Mouse (Mus musculus) intestine, embryonic 14.5 days (tissue): ENCODE measurements around the gene Cks2. TPM values are rescaled to one million over a fixed set of nuclear protein-coding genes. Genes with fewer than 3 reads are reported as not detected.
"Not testable (repeated sequence)": the region's sequence is repeated elsewhere in the genome, so short reads cannot be mapped to it uniquely, and the experiment has no call there.

Source experiments
- ATAC-seq: fragments of 200-750 bp; cut with Nextera tagmentation; replicated peaks from 2 replicates; pipeline ENCODE4 v1.8.0; 2017; ENCODE audit warnings: low read depth, moderate number of reproducible peaks, moderate TSS enrichment, moderate library complexity; ENCODE audit not compliant: low FRiP score, low TSS enrichment
- DNase-seq: peaks from one replicate; pipeline ENCODE4 v3.0.0-alpha.2; 2018; ENCODE audit warnings: low spot score
- H3K27ac ChIP-seq: fragments of 300-500 bp; sonication (generic); 2 replicates; pipeline ENCODE4 v1.5.1; 2014; ENCODE audit warnings: low read depth, mild to moderate bottlenecking, control low read depth
- H3K27me3 ChIP-seq: fragments of 300-500 bp; sonication (generic); replicated peaks from 2 replicates; pipeline ENCODE4 v1.6.1; 2014; ENCODE audit warnings: low read length, control low read depth; ENCODE audit not compliant: control insufficient read depth, insufficient read depth
- H3K36me3 ChIP-seq: fragments of 300-500 bp; sonication (generic); 2 replicates; pipeline ENCODE4 v1.6.1; 2014; ENCODE audit warnings: low read length, control low read depth; ENCODE audit not compliant: control insufficient read depth, insufficient read depth
- H3K4me1 ChIP-seq: fragments of 300-500 bp; sonication (generic); replicated peaks from 2 replicates; pipeline ENCODE4 v1.6.1; 2014; ENCODE audit warnings: low read length, control low read depth, mixed read lengths; ENCODE audit not compliant: control insufficient read depth, insufficient read depth
- H3K4me2 ChIP-seq: fragments of 300-500 bp; sonication (generic); 2 replicates; pipeline ENCODE4 v1.6.1; 2014; ENCODE audit warnings: low read length
- H3K4me3 ChIP-seq: fragments of 300-500 bp; sonication (generic); 2 replicates; pipeline ENCODE4 v1.5.1; 2014; ENCODE audit warnings: low read depth, low read length, control low read depth, mixed read lengths
- H3K9ac ChIP-seq: fragments of 300-500 bp; sonication (generic); 2 replicates; pipeline ENCODE4 v1.6.1; 2014; ENCODE audit warnings: mild to moderate bottlenecking, low read length
- H3K9me3 ChIP-seq: fragments of 300-500 bp; sonication (generic); 2 replicates; pipeline ENCODE4 v1.6.1; 2016; ENCODE audit warnings: low read length, control low read depth; ENCODE audit not compliant: control insufficient read depth
- WGBS: fragments of 180-500 bp; shearing (Covaris S2); extraction: QIAGEN DNeasy Blood & Tissue Kit; methylation state at CpG from one replicate; pipeline ENCODE4 v1.1.7; 2014; 5-methylcytosine and 5-hydroxymethylcytosine counted together
- polyA plus RNA-seq: library from polyadenylated mRNA; unstranded; fragments of >200 nt; fragmentation: Nextera tagmentation; extraction: Ambion mirVana; gene quantifications from 2 replicates; pipeline ENCODE4 v1.2.1, GENCODE M21; 2014

Cks2 gene
- polyA plus RNA-seq, 1 experiment from 2014 or later, result 395 TPM

DNA sequence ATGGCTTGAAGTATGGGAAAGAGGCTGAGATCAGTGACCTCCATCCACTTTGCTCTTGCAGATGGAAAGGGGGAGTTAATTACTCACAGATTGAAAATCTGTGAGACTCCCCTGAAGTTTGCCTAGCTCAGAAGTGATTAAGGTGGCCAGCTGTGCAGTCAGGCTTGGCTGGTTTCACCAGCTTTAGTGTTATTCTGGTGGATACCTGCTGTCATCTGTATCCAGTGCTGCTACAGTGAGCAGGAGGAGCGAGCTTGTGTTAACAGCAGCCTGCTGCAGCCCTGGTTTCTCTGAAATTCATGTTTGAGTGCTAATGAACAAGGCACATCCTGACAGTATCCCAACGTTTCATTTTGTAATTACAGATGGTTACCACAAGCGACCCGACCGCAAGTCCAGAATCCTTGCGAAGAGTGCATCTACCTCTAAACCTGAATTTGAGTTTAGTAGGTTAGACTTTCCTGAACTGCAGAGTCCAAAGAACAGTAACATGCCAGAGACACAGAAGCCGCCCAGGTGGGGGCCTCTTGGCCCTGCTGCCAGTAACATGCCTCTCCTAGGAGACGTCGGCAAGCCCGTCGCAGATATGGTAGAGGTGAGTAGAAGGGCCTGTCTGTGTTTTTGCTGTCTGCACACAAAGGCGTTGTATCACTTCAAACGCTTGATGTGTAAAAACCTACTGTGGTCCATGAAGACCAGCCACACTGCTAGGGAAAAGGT is 11.6 kb downstream of the Cks2 start:
- no peak for ATAC-seq
- Histone ChIP-seq H3K4me1 (no peaks in the 10 kb centered on the region; the same call in 1 of the 2 replicates), H3K36me3 (peaks cover 84% of the 10 kb centered on the region)

DNA sequence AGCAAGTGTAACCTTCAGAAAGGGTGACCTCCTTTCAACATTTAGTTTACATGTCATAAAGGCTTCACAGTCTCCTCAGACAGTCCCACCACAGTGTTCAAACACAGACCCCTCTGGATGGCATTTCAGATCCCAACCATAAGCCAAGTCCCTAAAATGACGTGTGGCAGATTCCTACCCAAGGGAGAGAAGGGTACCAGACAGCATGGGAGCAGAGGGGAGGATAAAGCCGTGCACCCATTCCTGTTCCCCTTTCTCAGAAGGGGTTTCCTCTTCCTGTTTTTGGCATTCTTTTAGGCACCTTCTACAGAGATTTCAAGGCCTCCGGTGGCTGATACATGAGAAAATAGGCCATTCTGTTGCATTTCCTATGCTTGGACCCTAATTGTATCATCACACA is 13.1 kb downstream of the Cks2 start:
- no peaks in the 10 kb centered on the region for H3K9me3 ChIP-seq
- no peaks in the 10 kb centered on the region for H3K4me1 ChIP-seq
- ATAC-seq, result no peak
- 95% methylated on average over 3 of the region's 3 CpGs for WGBS
- H3K4me2 ChIP-seq, result no peak overlapping the region
- H3K4me3 ChIP-seq, result no peak overlapping the region
- H3K36me3 ChIP-seq, result peaks cover 95% of the 10 kb centered on the region
- DNase-seq, result no peak
- no peaks in the 10 kb centered on the region for H3K27me3 ChIP-seq
- no peak overlapping the region for H3K9ac ChIP-seq
- H3K27ac ChIP-seq, result no peak overlapping the region

More for the DNA sequence above, 11.6 kb downstream of the Cks2 start:
- 91% methylated on average over 13 of the region's 13 CpGs for WGBS
- Histone ChIP-seq H3K4me3 (no peak overlapping the region), H3K27me3 (no peaks in the 10 kb centered on the region), H3K4me2 (no peak overlapping the region), H3K9ac (no peak overlapping the region), H3K9me3 (no peaks in the 10 kb centered on the region), H3K27ac (no peak overlapping the region)
- no peak for DNase-seq

DNA sequence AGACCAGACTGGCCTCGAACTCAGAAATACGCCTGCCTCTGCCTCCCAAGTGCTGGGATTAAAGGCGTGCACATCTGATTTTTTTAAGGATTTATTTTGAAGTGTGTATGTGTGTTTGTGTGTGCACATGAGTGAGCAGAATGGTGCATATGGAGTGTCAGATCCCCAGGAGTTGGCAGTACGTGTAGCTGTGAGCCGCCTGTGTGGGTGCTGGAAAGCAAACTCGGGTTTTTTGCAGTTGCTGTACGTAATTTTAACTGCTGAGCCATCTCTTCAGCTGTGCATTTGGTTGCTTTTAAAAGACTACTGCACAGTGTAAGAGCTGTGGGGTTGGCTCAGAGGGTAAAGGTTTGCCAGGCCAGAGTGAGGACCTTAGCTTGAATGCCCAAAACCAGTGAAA is 14.5 kb downstream of the Cks2 start:
- Histone ChIP-seq H3K4me3 (no peak overlapping the region), H3K36me3 (peaks cover 96% of the 10 kb centered on the region), H3K9me3 (no peaks in the 10 kb centered on the region), H3K27me3 (no peaks in the 10 kb centered on the region), H3K9ac (no peak overlapping the region), H3K27ac (no peak overlapping the region), H3K4me2 (no peak overlapping the region), H3K4me1 (no peaks in the 10 kb centered on the region)
- ATAC-seq (no peak), DNase-seq (no peak)
- whole genome bisulfite sequencing, result 95% methylated on average over 7 of the region's 7 CpGs

DNA sequence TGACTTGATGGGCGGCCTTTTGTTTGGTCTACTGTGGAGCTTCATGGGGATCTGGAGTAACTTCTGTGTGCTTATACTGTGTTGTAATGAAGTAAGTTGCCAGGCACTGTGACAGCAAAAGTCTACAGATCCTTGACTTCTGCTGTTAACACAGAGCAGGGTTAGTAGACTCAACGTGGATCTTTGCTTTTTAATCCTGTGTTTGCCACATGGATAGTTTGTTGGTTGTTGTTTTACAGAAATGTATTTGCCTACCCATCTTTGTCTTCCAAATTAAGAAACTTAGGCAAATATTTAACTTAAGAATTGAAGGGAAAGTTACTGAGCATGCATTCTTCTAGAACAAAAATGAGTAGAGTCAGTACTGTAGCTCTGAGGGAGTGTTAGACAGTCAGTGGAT is 18.5 kb downstream of the Cks2 start:
- Histone ChIP-seq H3K4me3 (no peak overlapping the region), H3K27ac (no peak overlapping the region), H3K36me3 (peaks cover 93% of the 10 kb centered on the region), H3K27me3 (no peaks in the 10 kb centered on the region), H3K4me2 (no peak overlapping the region), H3K4me1 (no peaks in the 10 kb centered on the region), H3K9me3 (no peaks in the 10 kb centered on the region), H3K9ac (no peak overlapping the region)
- DNase-seq (no peak), ATAC-seq (no peak)
- 90% methylated on average over 2 of the region's 2 CpGs for WGBS

DNA sequence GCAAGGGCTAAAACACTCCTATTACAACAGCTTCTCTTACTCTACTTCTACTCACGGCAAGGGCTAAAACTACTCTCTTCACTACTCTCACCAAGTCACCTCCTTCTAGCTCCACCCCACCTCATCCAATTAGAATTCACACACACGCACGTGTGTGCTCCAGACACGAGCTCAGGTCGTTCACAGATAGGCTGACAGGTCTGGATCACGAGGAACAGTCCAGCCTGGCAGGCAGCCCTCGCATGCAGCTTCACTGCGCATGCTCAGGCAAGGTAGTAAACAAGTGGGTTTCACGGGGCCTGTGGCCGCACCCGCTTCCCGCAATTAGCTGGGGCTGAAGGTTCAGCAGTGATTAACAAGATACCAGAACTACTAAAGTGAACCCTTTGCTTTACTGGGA is 23.2 kb downstream of the Cks2 start:
- H3K27ac ChIP-seq, ATAC-seq, H3K27me3 ChIP-seq, H3K4me1 ChIP-seq, H3K4me3 ChIP-seq, H3K4me2 ChIP-seq, H3K9ac ChIP-seq, H3K9me3 ChIP-seq, DNase-seq: not testable (repeated sequence)
- peaks cover 75% of the 10 kb centered on the region for H3K36me3 ChIP-seq
- 88% methylated on average over 12 of the region's 12 CpGs for WGBS

DNA sequence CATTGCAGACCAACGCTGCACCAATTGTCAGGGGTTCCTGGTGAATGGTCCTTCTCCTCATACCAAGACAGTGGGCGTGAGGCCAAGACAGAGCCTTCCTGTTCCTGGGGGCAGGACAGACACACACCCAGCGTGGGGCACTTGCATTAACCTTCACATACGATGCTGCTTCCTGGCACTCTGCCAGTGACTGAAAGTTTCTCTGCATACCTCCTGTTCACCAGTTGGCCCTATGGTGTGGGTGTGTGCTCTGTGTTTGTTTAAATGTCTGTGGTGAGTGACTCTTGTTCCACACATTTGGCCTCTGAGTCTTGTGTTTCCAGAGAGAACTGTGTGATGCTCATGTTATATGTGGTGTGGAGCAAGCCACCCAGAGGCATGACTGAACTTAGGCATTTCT is 31.6 kb downstream of the Cks2 start:
- Histone ChIP-seq H3K9me3 (no peaks in the 10 kb centered on the region), H3K4me1 (no peaks in the 10 kb centered on the region), H3K4me3 (no peak overlapping the region), H3K27me3 (no peaks in the 10 kb centered on the region), H3K27ac (no peak overlapping the region), H3K4me2 (no peak overlapping the region), H3K36me3 (peaks cover 89% of the 10 kb centered on the region), H3K9ac (no peak overlapping the region)
- no peak for ATAC-seq
- no peak for DNase-seq
- 70% methylated on average over 4 of the region's 4 CpGs for WGBS

DNA sequence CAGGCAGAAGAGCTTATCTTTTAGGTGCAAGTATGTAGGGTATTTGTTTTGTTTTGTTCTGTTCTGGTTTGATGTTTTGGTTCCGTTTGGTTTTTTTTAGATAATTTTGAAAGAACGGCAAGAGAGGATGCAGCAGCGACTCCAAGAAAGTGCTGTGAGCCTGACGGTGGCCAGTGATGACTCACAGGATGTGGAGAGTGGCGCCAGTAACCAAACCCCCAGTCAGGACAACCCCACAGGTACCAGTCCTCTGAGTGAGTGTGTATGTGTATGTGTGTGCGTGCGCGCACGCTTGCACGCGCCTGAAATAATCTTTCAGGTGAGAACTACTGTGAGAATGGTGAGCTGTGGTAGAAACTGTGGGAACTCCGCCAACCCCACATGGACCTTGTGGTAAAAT is 32.0 kb downstream of the Cks2 start:
- peaks cover 89% of the 10 kb centered on the region for H3K36me3 ChIP-seq
- no peak overlapping the region for H3K9ac ChIP-seq
- no peaks in the 10 kb centered on the region for H3K4me1 ChIP-seq
- no peak for ATAC-seq
- no peak overlapping the region for H3K27ac ChIP-seq
- DNase-seq, result no peak
- no peak overlapping the region for H3K4me2 ChIP-seq
- no peaks in the 10 kb centered on the region for H3K9me3 ChIP-seq
- 93% methylated on average over 12 of the region's 12 CpGs for WGBS
- H3K4me3 ChIP-seq, result no peak overlapping the region
- no peaks in the 10 kb centered on the region for H3K27me3 ChIP-seq

DNA sequence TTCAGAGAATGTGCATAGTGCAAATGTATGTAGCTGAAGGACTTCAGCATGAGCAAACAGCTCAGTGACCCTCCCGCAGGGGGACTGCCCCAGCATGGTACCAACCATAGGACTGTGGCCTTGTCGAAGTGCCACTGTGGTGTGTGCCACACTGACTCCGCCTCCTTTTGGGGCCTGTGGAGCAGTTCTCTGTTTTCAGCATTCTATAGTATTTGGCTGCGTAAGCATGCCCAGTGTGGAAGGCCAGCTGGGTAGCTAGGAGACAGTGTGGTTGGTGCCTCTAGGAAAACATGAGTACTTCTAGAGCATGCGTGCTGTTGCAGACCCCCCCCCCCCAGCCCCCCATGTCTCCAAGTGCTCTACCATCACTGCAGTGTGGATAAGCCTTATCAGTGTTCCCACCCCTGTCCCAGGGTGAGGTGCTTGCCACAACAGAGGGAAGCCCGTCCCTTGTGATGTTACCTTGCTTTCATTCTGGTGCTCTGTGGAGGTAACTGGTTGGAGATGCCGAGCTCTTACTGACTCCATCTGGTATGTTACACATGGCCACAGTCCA is 32.7 kb downstream of the Cks2 start:
- no peak overlapping the region for H3K27ac ChIP-seq

DNA sequence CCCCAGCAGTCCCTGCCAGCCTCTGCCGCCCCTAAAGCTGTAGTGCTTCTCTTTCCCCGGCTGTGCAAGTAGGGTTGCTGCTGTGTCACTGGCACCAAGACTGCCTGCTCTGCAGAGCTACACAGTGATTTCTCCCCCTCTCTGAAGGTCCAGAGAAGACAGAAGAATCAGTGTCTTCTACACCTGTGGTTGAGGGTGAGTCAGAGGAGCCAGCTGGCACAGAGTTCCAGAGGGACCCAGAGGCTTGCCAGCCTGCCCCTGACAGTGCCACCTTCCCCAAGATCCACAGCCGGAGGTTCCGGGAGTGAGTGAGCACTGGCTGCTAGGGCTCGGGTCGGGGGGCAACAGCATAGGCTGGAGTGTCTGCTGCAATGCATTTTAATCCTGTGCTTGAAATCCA is 33.7 kb downstream of the Cks2 start:
- peaks cover 98% of the 10 kb centered on the region for H3K36me3 ChIP-seq
- ATAC-seq (no peak), DNase-seq (no peak)
- WGBS, result 94% methylated on average over 6 of the region's 6 CpGs
- H3K4me3 ChIP-seq, result no peak overlapping the region
- no peaks in the 10 kb centered on the region for H3K27me3 ChIP-seq
- no peaks in the 10 kb centered on the region for H3K9me3 ChIP-seq
- no peaks in the 10 kb centered on the region for H3K4me1 ChIP-seq
- no peak overlapping the region for H3K27ac ChIP-seq
- no peak overlapping the region for H3K4me2 ChIP-seq
- H3K9ac ChIP-seq, result no peak overlapping the region

More for the DNA sequence above, 32.7 kb downstream of the Cks2 start:
- peaks cover 96% of the 10 kb centered on the region for H3K36me3 ChIP-seq
- H3K4me3 ChIP-seq, result no peak overlapping the region
- no peaks in the 10 kb centered on the region for H3K4me1 ChIP-seq
- H3K27me3 ChIP-seq, result no peaks in the 10 kb centered on the region
- ATAC-seq (no peak), DNase-seq (no peak)
- 90% methylated on average over 7 of the region's 7 CpGs for WGBS
- H3K9ac ChIP-seq, result no peak overlapping the region
- H3K9me3 ChIP-seq, result no peaks in the 10 kb centered on the region
- no peak overlapping the region for H3K4me2 ChIP-seq
